Mouse (Mus musculus): ENCODE data around the gene Marveld1.

The Marveld1 gene

DNA sequence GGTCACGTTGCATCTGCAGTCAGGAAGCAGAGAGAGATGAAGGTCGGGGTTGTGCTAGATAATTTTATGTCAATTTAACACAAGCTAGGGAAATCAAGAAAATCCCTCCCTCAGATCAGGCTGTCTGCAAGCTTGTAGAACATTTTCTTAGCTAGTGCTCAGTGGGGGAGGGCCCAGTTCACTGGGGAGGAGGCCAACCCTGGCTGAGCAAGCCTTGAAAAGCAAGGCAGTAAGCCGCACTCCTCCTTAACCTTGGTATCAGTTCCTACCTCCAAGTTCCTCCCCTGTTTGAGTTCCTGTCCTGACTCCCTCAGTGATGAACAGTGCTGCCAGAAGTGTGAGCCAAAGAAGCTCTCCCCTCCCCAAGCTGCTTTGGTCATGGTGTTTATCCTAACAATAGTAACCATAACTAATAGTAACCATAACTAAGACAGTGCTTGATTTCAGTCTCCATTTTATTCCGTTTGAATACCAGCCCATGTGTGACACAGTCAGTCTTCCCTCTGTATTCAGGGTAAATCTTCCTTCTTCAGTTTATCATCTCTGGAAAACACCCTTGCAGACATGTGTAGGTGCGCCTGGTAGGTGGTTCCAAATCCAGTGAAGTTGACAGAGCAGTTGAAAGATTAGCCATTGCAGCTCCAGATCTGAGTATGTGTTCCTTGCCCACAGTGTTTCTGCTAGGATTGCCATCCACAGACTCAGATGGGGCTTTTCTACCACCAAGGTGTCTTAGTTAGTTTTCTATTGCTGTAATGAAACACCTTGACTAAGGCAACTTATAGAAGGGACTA lies 7.3 kb upstream of the Marveld1 start:
- DNase-seq (ENCODE audit: low spot score), result no peak

DNA sequence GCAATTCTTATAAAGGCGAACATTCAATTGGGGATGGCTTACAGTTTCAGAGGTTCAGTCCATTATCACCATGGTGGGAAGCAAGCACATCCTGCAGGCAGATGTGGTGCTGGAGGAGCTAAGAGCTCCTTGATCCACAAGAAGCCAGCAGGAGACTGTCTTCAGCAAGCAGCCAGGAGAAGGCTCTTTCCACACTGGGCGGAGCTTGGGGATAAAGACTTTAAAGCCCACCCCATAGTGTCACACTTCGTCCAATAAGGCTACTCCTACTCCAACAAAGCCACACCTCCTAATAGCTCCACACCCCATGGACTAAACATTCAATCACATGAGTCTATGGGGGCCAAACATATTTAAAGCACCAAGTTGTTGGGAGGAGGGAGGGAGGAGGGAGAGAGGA lies 5.2 kb upstream of the Marveld1 start:
- DNase-seq (ENCODE audit: low spot score), result no peak

DNA sequence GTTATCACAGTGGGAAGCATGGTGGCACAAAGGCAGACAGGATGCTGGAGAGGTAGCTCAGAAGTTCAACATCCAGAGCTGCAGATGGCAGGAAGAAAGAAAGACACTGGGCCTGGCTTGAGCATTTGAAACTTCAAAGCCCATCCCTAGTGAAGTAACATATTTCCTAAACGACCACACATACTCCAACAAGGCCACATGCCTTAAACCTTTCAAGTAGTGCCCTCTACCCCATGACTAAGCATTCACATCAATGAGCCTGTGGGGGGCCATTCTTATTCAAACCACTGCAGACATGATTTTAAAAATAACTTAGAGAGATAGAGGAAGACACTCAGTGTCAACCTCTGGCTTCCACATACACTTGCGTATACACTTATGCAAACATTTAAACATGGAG lies 4.4 kb upstream of the Marveld1 start:
- no peak for DNase-seq (ENCODE audit: low spot score)

DNA sequence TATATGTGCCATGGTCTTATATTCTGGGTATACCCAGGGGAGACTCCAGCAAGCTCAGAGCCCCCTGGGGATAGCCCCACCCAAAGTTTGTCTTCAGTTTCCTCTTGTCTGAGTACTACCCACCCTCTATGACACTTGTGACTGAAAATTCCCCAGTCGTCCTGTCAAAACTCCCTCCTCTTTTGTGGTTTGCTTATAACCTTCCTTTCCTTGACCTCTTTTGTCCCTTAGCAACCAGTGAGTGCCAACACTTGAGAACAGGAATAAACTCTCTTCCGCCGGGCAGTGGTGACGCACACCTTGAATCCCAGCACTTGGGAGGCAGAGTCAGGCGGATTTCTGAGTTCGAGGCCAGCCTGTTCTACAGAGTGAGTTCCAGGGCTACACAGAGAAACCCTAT lies 3.1 kb upstream of the Marveld1 start:
- DNase-seq (ENCODE audit: low spot score), result peak; percentile 68

DNA sequence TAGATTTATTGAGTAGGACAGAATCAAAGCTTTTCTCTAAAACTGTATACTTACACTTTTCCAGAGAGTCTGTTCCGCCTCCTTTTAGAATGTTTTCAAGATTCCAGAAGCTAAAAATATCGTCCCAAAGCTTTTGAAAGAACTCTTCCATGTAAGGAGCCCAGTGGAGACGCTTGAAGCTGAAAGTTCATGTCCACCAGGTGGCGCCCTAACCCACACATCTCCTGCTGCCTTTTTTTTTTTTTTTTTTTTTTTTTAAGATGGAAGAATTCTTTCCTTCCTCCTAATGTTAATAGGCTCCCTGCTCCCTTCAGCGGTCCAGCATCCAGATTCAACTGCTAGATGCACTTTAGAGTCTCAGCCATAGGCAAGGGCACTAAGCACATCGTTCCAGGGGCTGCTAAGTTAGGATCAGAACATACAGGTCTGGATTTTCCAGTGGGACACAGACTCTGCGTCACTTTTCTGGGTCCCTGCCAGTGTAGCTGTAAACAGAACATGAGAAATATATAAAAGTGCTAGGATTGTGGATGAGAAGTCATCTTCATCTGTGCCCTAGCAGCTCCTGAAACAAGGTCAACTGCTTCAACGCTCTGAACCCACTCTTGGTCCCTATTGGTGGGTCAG lies 2.5 kb upstream of the Marveld1 start:
- DNase-seq (ENCODE audit: low spot score), result peak; percentile 87

DNA sequence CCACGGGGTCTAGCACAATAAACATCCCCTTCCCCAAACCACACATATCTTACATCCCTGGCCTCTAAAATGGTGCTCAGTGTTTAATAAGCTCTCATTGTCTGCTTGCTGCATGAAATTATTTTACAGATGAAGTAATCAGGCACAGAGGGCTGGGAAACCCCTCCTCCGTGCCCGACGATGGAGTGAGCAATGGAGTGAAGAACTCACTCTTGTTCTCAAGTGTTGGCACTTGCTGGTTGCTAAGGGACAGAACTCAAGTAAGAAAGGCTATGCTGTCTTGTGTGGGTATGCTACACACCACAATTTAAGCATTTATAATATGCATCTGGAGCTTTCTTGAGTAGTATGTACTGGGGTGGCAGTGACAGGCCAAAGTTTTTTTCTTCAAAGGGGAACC lies 2.0 kb upstream of the Marveld1 start:
- DNase-seq (ENCODE audit: low spot score), result peak; percentile 78

DNA sequence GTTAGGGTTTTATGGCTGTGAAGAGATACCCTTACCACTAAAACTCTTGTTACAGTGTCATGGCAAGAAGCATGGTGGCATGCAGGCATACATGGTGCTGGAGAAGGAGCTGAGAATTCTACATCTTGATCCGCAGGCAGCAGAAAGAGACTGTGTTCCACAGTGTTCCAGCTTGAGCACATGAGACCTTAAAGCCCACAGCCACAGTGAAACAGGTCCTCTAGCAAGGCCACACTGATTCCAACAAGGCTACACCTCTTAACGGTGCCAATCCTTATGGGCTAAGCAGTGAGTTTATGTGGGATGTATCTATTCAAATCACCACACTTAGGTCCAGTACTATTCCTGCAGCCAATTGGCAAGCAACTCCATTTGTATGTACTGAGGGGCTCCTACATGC lies 1.5 kb upstream of the Marveld1 start:
- DNase-seq (ENCODE audit: low spot score), result no peak

DNA sequence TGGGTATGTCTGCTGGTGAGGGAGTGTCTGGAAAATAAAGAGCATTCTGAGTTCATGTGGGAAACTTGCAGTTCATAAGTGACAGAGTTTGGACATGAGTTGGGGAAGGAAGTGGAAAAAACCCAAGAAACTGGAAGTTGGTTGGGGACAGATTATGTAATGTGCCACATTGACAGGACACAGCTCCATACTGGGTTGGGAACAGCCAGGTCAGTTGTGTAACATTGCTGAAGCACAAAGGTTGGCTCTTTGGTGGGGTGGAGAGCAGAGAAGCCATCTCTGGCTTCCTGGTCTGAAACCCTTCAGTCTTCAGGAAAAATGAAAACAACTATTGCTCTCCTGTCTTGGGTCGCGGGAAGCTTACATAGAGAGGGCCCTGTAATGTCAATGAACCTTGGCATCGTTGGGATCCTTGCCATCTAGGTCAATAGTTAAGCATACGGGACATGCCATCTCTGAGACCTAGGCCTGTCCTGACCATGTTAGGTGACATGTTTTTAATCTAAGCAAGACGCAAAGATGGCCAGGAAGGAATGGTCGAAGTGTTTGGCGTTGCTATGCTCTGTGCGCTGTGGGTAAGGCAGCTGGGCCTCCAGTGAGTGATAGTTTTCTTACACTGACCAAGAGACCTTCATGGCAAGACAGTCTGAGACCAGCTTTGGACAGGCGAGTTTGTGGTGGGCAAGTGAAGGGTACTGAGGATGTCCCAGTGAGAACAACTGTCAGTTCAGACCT lies 757 bp upstream of the Marveld1 start:
- DNase-seq (ENCODE audit: low spot score), result peak; percentile 79

DNA sequence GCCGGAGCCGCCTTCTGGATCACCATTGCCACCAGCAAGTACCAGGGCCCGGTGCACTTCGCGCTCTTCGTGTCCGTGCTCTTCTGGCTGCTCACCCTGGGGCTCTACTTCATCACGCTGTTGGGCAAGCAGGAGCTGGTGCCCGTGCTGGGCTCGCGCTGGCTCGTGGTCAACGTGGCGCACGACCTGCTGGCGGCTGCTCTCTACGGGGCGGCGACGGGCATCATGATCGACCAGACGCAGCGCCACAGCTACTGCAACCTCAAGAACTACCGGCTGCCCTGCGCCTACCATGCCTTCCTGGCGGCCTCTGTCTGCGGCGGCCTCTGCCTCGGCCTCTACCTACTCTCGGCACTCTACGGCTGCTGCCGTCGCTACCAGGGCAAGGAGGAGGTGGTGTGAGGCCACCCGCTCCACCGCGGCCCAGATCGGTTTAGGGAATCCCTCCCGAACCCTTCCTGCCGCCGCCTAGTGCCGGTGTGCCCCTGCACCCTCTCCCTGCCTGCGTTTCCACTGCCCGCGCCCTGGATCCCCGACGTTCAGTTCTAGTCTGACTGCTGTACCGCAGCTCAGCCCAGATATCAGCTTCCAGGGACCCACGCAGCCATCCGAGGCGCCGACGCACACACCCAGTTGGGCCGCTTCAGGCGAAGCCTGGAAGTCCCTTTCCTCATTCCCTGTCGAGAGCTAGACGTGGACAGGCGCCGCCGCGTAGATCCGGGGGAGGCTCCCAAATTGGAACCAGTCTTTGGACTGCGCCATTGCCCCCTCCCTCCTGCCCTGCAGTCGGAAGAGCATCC lies 769 bp downstream of the Marveld1 start:
- DNase-seq (ENCODE audit: low spot score), result no peak

DNA sequence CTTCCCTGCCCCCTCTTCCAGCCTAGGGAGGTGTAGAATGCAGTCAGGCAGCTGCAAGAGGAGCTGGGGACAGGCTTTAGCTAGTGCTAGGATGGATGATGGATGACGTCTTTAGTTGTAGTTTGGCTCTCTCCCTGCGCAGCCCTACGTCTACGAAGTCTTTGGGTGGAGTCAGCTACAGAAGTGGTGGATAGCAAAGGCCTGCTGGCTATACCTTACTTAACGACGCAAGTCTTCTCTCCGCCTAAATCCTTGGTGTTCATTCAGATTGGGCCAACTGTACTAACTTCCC lies 1.3 kb downstream of the Marveld1 start:
- DNase-seq (ENCODE audit: low spot score), result peak; percentile 74

DNA sequence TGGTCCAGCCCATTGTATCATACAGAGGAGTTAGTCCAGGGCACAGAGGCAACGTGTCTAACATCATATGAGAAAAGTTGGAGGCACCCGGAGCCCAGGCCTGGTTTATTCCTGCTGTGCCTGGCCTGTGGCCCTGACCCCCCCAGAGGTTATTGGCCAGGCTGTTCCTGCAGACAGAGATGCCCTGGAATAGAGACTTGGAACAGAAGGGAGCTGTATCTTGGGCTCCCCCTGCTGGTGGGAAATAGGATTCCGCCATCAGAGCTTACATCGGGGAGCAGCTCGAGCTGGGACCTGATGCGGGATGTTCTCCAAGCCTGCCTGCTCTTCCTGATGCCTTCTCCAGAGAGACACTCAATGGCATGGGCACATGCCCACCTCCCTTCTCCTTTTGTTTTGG lies 4.8 kb downstream of the Marveld1 start:
- DNase-seq (ENCODE audit: low spot score), result peak; percentile 91

DNA sequence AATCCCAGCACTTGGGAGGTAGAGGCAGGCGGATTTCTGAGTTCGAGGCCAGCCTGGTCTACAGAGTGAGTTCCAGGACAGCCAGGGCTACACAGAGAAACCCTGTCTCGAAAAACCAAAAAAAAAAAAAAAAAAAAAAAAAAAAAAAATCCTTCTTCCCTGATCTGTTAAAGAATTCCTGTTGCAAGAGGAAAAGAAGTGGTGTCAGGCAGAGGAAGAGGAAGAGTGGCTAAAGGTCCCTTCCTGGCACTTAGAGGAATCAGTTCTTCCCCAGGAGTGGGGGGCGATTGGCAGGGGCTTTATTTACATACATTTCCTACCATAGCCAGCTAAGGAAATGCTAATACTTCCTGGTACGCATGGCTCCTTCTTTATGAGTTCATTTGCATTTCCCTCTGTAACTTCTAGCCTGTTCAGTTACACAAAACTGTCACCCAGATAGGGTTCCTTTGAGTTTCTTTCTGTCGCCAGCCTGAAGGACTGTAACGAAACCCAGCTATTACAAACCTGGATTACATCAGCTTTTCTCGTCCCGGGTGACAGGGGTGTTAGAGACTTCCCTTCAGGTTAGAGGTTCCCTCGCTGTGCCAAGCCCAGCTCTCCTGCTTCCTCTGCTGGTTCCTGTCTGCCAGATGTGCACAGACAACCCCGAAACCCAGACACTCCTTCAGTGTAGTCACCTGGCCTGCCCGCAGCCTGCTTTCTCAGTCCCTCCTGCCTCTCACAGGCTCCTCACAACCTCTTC lies 10.5 kb downstream of the Marveld1 start:
- no peak for DNase-seq (ENCODE audit: low spot score)

DNA sequence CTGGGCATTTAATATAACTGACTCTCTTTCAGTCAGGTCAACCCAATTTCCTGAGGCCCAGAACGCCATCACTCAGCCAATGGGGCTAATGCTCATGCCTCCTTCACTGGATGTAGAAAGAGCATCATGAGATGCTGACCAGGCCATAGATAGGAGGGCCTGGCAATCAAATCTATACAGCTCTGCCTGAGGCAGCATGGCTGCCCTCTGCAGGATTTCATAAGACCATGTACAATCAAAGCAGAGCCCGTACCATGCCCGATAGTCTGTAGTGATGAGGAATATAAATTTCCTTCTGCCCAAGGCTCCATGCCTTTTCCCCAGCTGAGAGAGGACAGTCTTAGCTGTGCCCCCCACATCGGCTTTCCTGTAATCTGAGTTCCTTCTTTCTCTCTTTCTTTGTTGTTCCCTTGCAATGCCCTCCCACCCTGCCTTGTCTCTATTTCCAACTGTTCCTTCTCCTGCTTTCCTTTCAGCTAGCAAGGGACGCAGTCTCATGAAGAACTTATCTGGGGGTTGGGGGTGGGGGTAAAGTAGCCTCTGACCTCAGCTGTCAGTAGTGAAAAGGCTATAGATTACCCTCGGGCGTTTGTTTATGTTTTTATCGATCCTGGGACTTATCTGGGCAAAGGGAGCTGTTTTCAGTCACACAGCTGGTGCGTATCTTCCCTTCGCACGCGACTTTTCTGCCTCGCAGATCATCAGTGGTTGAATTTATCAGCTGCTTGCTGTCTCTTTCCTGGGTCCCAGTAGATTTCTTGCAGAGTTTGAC lies 11.2 kb downstream of the Marveld1 start:
- no peak for DNase-seq (ENCODE audit: low spot score)

DNA sequence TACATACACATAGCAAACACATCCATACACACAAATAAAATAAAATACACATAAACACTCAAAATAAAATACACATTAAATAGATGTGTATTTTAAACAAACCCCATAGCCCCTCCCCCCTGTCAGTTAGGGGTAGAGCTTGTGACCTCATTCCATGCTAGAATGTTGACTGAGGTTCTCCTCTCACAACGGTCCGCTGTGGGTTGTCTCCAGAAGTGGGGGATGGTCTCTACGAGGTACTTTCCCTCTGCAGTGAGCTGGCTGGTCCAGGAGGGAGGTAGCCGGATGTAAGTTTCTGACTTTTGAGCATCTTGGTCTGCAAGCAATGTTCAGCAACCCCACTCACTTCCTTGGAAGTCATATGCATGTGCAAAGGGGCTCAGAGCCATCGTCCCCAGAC lies 16.6 kb downstream of the Marveld1 start, which contains the start of gene Zfyve27:
Gene Zfyve27 (plus strand): TSS at position 188 of the 400 bp plus-strand sequence.
- DNase-seq (ENCODE audit: low spot score), result no peak

DNA sequence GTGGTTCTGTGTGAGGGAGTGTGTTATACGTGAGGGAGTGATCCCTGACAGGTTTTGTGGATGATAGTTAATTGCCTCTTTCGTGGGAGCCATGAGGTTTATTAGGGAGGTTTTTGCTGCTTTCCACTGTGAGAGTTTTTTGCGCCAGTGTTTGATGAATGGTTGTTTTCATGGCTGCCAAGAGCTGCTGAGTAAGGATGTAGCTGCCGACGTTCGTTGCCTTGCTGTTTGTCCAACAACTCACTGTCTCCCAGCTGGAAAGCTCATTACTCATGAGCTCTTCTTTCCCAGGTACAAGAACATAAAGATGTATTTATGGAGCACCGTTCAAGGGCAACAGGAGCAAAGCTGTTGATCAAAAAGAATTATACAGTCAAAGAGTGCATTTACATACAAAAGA lies 17.0 kb downstream of the Marveld1 start:
- DNase-seq (ENCODE audit: low spot score), result no peak

DNA sequence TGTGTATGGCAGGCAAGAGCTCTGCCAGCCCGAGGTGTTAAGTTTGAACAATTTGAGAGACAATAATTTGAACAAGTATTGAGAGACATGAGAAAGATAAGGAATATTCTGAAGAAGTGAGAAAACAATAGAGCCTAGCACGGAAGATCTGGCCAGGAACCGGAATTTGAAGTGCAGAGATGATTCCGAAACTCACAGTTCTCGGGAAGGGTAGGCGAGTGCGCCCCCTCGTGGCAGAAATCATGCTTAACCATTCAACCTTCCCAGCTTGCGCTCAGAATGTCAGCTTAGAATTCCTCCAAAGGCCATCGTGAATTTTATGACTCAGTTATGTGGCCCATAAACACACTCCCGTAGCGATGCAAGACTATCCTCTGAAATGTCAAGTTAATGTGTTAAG lies 18.9 kb downstream of the Marveld1 start:
- DNase-seq (ENCODE audit: low spot score), result peak; percentile 89

DNA sequence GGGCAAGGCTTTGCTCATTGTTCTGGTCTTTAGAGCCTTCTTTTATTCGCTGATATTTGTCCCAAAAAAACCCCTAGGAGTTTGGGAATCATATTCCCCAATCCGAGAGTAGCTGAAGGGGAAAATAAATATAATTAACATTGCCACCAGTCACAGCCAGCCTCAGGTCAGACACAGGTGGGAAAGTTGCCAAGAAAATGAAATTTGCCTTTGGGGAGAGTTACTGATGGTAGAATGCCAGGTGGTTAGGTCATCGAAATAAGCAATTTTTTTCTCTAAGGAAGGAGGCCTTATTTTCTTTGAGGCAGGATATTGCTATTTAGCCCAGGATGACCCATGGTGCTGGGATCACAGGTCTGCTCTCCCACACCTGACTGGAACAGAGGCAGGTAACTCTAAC lies 19.6 kb downstream of the Marveld1 start:
- no peak for DNase-seq (ENCODE audit: low spot score)

DNA sequence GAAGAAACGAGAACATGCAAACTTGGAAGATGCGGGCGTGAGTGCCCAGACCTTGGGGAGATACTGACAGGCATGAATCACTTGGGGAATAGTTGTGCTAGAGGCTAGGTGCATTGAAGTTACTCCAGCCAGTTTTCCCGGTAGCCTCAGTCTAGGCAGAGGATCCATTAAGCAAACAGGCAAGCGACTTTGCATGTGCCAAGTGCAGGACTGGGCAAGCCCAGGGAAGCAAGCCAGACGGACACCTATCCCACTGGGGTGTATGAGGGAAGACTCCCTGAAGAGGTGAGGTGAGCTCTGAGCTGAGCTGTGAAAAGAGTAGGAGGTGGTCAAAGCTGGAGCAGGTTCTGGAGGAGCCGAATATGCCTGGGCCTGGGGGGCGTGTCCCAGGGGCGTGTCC lies 20.3 kb downstream of the Marveld1 start:
- DNase-seq (ENCODE audit: low spot score), result no peak

DNA sequence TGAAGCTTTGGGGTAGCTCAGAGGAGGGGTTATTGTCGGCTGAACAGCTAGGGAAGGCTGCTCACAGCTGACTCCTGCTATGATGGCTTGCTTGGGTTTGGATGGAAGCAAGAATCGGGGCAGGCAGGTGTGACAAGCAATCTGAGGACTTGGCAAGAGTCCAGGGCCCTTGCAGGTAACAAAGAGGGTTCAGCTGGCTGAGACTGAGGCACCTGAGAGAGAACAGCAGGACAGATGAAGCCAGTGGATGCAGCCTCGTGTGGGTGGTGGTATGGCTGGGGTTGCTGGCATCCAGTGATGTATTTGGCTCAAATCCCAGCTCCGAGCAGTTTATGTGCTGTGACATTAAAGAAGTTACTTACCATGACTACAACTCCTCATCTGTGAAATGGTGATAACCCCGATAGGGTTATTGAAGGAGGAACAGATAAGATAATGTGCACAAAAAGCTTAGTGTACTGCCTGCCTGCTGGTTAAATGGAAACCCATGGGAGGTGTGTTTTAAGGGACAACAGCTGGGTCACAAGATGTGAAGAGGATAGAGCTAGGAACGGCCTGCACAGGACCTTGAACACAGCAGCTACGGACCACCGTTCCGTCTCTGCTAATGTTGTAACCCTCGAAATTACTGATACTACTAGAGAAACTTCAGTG lies 22.2 kb downstream of the Marveld1 start:
- DNase-seq (ENCODE audit: low spot score), result no peak
